Mouse (Mus musculus) embryonic facial prominence, embryonic 11.5 days (tissue): ENCODE results near the gene Mrpl52. TPM values are rescaled to one million over a fixed set of nuclear protein-coding genes. Genes with fewer than 3 reads are reported as not detected.

ENCODE experiments used
- ATAC-seq: fragments of 200-750 bp; cut with Nextera tagmentation; replicated peaks from 2 replicates; pipeline ENCODE4 v1.8.0; 2017; ENCODE audit warnings: low read depth; ENCODE audit not compliant: insufficient number of reproducible peaks, low FRiP score, low TSS enrichment
- DNase-seq: peaks from one replicate; pipeline ENCODE4 v3.0.0-alpha.2; 2015; ENCODE audit warnings: low spot score
- H3K27ac ChIP-seq: fragments of 300-500 bp; sonication (generic); replicated peaks from 2 replicates; pipeline ENCODE4 v1.5.1; 2014; ENCODE audit warnings: mild to moderate bottlenecking, low read depth, low read length, control low read depth
- H3K27me3 ChIP-seq: fragments of 300-500 bp; sonication (generic); 2 replicates; pipeline ENCODE4 v1.6.1; 2014; ENCODE audit warnings: mild to moderate bottlenecking, low read length, moderate library complexity, mixed read lengths; ENCODE audit not compliant: control insufficient read depth, insufficient read depth
- H3K36me3 ChIP-seq: fragments of 300-500 bp; sonication (generic); replicated peaks from 2 replicates; pipeline ENCODE4 v1.6.1; 2014; ENCODE audit warnings: low read depth, mild to moderate bottlenecking, low read length, moderate library complexity, mixed read lengths; ENCODE audit not compliant: control insufficient read depth, insufficient read depth
- H3K4me1 ChIP-seq: fragments of 300-500 bp; sonication (generic); 2 replicates; pipeline ENCODE4 v1.6.1; 2014; ENCODE audit warnings: low read length, mixed read lengths; ENCODE audit not compliant: control insufficient read depth, insufficient read depth
- H3K4me2 ChIP-seq: fragments of 300-500 bp; sonication (generic); 2 replicates; pipeline ENCODE4 v1.6.1; 2014; ENCODE audit warnings: low read depth, mild to moderate bottlenecking, control low read depth, low read length, moderate library complexity
- H3K4me3 ChIP-seq: fragments of 300-500 bp; sonication (generic); 2 replicates; pipeline ENCODE4 v1.5.1; 2014; ENCODE audit warnings: low read depth, low read length, control low read depth
- H3K9ac ChIP-seq: fragments of 300-500 bp; sonication (generic); replicated peaks from 2 replicates; pipeline ENCODE4 v1.6.1; 2014; ENCODE audit warnings: mild to moderate bottlenecking, control low read depth, low read length
- H3K9me3 ChIP-seq: fragments of 300-500 bp; sonication (generic); replicated peaks from 2 replicates; pipeline ENCODE4 v1.6.1; 2016; ENCODE audit warnings: mild to moderate bottlenecking, low read length, inconsistent platforms, mixed read lengths; ENCODE audit not compliant: control insufficient read depth
- WGBS: fragments of 180-500 bp; shearing (Covaris S2); extraction: QIAGEN DNeasy Blood & Tissue Kit; methylation state at CpG from one replicate; pipeline ENCODE4 v1.1.7; 2014; 5-methylcytosine and 5-hydroxymethylcytosine counted together
- polyA plus RNA-seq: library from polyadenylated mRNA; unstranded; fragments of >200 nt; fragmentation: Nextera tagmentation; extraction: Ambion mirVana; gene quantifications from 2 replicates; pipeline ENCODE4 v1.2.1, GENCODE M21; 2014

Mrpl52 gene
- polyA plus RNA-seq, 1 experiment from 2014 or later, result 235 TPM

DNA sequence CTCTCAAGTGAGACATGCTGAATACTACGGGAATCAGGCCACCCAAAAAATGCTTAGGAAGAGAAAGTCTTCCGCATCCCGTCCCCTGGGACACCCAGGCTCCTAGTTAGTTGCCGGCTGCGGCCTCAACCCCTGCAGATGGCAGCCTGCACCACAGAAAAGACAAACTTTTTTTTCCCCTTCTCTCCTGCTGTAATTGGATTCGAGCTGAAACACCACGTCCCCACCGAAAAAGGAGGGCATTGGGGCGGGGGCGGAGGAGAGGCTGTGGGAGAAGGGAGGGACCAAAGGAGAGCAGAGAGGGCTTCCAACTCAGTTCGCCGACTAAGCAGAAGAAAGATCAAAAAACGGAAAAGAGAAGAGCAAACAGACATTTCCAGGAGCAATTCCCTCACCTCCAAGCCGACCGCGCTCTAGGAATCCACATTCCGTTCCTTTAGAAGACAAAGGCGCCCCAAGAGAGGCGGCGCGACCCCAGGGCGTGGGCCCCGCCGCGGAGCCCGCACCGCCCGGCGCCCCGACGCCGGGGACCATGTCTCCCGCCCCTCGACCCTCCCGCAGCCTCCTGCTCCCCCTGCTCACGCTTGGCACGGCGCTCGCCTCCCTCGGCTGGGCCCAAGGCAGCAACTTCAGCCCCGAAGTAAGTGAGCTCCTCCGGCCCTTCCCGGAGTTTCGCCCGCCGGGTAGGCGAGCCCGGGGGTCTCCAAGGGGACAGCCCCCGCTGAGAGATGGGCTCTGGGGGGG, 4.8 kb downstream of the Mrpl52 start, which contains the start of gene Mmp14:
TSS of gene Mmp14 (plus strand) at position 279 of the 744 bp plus-strand sequence.
- H3K4me3 ChIP-seq, result peak within 1 kb of the TSS; percentile 85
- H3K4me1 ChIP-seq, result peaks cover 2% of the 10 kb centered on the region
- H3K9me3 ChIP-seq, result no peaks in the 10 kb centered on the region
- peak within 1 kb of the TSS; percentile 98 for H3K9ac ChIP-seq
- ATAC-seq, result peak; percentile 45
- H3K27ac ChIP-seq, result peak within 1 kb of the TSS; percentile 96
- no peaks in the 10 kb centered on the region for H3K27me3 ChIP-seq
- peak; percentile 84 for DNase-seq
- H3K4me2 ChIP-seq, result peak within 1 kb of the TSS; percentile 56
- under 1% methylated on average over 48 of the region's 49 CpGs for WGBS
- no peaks in the 10 kb centered on the region; the same call in 1 of the 2 replicates for H3K36me3 ChIP-seq

DNA sequence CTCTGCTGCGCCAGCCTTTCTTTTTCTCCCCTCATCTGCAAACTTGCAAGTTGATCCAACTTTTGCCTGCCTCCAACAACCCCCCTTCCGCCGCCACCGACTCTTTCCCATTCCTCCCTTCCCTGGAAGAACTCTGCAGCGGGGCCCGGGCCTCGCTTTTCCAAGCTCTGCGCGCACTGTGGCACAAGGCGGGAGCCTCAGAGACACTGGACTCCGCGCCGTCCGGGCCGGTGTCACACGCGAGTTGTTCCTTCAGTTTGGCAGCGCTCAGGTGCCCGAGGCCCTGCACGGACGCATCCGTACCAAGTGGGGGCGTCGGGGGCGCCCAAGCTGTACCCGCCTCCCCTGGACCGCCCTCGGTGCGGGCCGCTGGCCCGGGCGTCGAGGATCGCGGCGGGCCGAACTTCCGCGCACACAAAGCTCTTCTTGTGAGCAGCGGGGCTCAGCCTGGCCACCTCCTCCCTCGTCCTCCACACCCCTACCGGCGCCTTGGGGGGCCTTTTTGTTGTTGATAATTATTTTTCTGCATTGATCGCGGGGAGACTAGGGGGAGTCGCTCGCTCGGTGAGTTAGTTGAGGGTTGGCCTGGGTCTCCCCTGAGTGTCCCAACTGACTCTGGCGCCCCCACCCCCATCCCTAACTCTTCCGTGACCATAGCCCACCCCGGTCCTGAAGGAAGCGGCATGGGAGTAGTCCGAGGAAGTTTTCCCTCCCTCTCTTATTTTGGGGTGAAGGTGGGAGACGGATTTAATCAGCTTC, 5.5 kb downstream of the Mrpl52 start:
- H3K36me3 ChIP-seq, result peaks cover 3% of the 10 kb centered on the region; the same call in 1 of the 2 replicates
- H3K4me1 ChIP-seq, result peaks cover 2% of the 10 kb centered on the region
- H3K9me3 ChIP-seq, result no peaks in the 10 kb centered on the region
- no peaks in the 10 kb centered on the region for H3K27me3 ChIP-seq
- ATAC-seq (0 out of 2 replicates have a peak, but pooled peaks have one; percentile 12), DNase-seq (peak; percentile 57)
- H3K9ac ChIP-seq, result peak overlapping the region; percentile 98
- peak overlapping the region; percentile 56 for H3K4me2 ChIP-seq
- H3K4me3 ChIP-seq, result peak overlapping the region; percentile 85
- H3K27ac ChIP-seq, result peak overlapping the region; percentile 96
- 1% methylated on average over 54 of the region's 54 CpGs for WGBS

DNA sequence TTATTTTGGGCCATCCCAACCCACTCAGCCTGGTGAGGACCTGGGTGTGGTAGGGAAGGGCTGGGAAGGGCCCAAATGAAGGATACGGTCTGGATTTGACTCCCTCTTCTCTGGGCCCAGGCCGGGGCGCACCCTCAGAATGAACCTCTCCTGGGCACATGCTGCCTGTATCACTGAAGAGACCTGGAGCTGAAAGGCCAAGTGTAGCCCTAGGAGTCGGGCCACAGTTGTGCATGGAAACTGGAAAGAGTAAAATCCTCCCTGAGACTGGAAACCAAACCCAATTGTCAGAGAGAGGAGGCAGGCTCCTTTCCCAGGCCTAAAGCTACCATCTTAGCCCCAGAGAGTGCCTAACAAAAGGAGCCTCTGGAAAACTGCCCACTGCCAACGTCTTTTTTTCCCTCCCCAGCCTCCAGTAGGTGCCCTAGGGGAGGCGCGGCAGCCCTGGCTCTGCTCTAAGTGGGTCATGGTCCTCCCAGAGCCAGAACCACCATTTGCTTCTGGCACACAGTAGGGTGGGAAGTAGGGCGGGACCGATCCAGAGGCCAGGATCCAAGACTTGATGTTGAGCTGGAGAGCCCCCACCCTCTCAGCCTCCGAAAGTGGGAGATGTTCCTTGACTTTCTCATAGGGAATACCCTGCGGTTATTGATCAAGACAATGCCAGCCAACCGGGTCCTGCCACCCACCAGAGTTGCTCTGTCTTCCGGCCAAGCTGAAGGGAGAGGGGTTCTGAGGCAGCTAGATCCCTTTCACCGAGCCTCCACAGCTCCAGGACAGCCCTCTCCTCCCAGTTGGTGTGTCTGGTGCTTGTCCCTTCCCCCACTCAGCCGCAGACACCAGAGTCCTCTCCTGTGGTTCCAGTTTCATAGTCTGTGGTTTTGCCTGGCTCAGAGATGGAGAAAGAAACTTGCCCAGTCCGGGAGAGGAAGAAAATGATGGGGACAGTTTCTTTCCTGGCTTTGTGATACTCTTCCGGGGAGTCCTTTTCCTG, 6.4 kb downstream of the Mrpl52 start:
- H3K36me3 ChIP-seq, result peaks cover 3% of the 10 kb centered on the region
- WGBS, result 34% methylated on average over 17 of the region's 17 CpGs
- no peak overlapping the region for H3K27ac ChIP-seq
- H3K4me1 ChIP-seq, result peaks cover 2% of the 10 kb centered on the region
- H3K27me3 ChIP-seq, result no peaks in the 10 kb centered on the region
- peak overlapping the region; percentile 85 for H3K4me3 ChIP-seq
- ATAC-seq (peak; percentile 9; the same call in 1 of the 2 replicates), DNase-seq (peak; percentile 30)
- H3K9ac ChIP-seq, result peak overlapping the region; percentile 98
- peak overlapping the region; percentile 56 for H3K4me2 ChIP-seq
- no peaks in the 10 kb centered on the region for H3K9me3 ChIP-seq

DNA sequence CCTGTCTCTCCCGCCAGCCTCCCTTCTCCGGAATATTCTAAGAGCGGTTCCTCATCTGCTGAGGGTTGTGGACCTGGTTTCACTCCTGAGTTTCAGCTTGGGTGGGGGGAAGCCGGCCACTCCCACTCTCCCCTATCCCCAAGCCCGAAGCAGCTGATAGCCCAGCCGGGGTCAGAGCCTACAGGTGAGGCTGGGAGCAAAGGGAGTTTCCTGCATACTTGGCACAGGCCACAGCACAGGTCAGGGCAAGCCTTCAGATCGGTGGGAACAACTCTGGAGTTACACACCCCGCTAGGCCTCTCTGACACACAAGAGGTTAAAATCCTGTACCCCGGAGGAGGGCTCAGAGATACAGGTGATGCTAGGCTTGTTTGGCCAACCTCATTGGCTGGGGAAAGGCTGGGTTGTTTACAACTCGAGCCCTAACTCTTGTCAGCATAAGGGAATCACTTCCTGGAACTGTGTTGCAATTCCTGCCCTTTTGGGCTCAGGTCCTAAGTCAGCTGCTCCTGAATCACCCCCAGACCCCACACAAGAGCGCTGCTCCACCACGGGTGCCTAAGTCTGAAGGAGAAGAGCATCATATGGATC, 7.3 kb downstream of the Mrpl52 start:
- Histone ChIP-seq H3K36me3 (peaks cover 3% of the 10 kb centered on the region), H3K4me1 (peaks cover 2% of the 10 kb centered on the region), H3K27ac (no peak overlapping the region), H3K27me3 (no peaks in the 10 kb centered on the region), H3K4me2 (peak overlapping the region; percentile 56), H3K9me3 (no peaks in the 10 kb centered on the region), H3K4me3 (peak overlapping the region; percentile 85), H3K9ac (peak overlapping the region; percentile 98)
- ATAC-seq (no peak), DNase-seq (no peak)
- WGBS, result 69% methylated on average over 12 of the region's 12 CpGs

DNA sequence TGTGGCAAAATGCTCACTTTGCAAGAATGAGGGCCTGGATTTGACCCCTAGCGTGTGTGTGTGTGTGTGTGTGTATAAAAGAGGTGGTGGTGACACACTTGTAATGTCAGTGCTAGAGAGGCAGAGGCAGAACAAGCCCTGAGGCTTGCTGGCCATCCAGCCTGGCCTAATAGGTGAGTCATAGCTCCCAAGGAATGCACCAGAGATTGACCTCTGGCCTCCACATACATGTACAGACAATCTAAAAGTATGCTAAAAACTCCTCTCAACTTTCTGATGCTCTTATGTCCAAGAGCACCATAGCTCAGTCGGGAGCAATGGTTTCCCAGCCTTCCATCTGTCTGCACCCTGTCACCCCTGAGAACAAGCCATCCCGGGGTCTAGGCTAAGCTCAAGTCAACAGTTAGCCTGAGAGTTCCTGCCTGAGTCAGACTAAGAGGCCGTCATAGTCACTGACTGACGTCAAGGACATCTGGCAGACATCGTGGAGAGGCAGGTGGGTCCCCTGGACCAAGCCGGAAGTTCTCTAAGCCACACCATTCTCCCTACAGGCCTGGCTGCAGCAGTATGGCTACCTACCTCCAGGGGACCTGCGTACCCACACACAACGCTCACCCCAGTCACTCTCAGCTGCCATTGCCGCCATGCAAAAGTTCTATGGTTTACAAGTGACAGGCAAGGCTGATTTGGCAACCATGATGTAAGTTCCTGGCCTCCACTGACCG, 8.6 kb downstream of the Mrpl52 start:
- H3K9me3 ChIP-seq, result no peaks in the 10 kb centered on the region
- no peak for DNase-seq
- no peak overlapping the region for H3K27ac ChIP-seq
- ATAC-seq, result no peak
- H3K4me1 ChIP-seq, result peaks cover 2% of the 10 kb centered on the region
- WGBS, result 88% methylated on average over 11 of the region's 11 CpGs
- no peak overlapping the region for H3K9ac ChIP-seq
- no peak overlapping the region for H3K4me3 ChIP-seq
- peaks cover 8% of the 10 kb centered on the region for H3K36me3 ChIP-seq
- H3K4me2 ChIP-seq, result no peak overlapping the region
- H3K27me3 ChIP-seq, result no peaks in the 10 kb centered on the region

DNA sequence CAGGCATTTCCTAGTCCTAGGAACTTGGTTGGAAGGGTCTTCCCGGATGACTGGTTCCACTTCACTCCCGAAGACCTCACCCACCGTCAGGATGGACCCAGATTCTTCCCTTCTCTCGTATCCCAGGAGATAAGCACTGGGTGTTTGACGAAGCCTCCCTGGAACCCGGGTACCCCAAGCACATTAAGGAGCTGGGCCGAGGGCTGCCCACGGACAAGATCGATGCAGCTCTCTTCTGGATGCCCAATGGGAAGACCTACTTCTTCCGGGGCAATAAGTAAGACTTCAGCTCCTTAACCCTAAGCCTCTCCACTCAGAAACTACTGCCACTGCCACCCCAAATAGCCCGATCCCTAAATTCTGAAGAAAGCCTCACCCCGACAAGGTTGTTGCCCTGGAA, 12.4 kb downstream of the Mrpl52 start:
- H3K27ac ChIP-seq, result no peak overlapping the region
- WGBS, result 82% methylated on average over 12 of the region's 12 CpGs
- ATAC-seq (no peak), DNase-seq (no peak)
- H3K4me3 ChIP-seq, result no peak overlapping the region
- H3K27me3 ChIP-seq, result no peaks in the 10 kb centered on the region
- peaks cover 3% of the 10 kb centered on the region; the same call in 1 of the 2 replicates for H3K4me1 ChIP-seq
- H3K36me3 ChIP-seq, result peaks cover 8% of the 10 kb centered on the region
- no peaks in the 10 kb centered on the region for H3K9me3 ChIP-seq
- H3K4me2 ChIP-seq, result no peak overlapping the region
- no peak overlapping the region for H3K9ac ChIP-seq

DNA sequence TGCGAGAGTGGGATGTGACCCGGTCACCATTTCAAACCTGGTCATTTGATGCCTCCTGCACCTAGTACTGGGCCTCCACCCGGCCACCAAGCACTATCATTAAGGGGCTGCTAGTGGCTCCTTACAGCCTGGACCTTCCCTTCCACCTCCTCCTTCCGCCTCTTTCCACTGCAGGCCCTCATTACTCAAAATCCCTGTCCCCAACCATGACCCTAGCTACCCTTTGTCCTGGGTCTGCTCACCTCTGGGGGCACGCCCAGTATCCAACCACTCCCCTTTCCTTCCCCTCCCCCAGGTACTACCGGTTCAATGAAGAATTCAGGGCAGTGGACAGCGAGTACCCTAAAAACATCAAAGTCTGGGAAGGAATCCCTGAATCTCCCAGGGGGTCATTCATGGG, 12.9 kb downstream of the Mrpl52 start:
- ATAC-seq, result no peak
- H3K4me2 ChIP-seq, result no peak overlapping the region
- H3K4me3 ChIP-seq, result no peak overlapping the region
- WGBS, result 70% methylated on average over 7 of the region's 7 CpGs
- no peaks in the 10 kb centered on the region for H3K27me3 ChIP-seq
- no peak overlapping the region for H3K9ac ChIP-seq
- peaks cover 8% of the 10 kb centered on the region for H3K36me3 ChIP-seq
- no peaks in the 10 kb centered on the region for H3K9me3 ChIP-seq
- no peak for DNase-seq
- H3K27ac ChIP-seq, result no peak overlapping the region
- H3K4me1 ChIP-seq, result peaks cover 3% of the 10 kb centered on the region; the same call in 1 of the 2 replicates
